Mouse (Mus musculus): Measurements from ENCODE around the gene Theg.

Theg gene

DNA sequence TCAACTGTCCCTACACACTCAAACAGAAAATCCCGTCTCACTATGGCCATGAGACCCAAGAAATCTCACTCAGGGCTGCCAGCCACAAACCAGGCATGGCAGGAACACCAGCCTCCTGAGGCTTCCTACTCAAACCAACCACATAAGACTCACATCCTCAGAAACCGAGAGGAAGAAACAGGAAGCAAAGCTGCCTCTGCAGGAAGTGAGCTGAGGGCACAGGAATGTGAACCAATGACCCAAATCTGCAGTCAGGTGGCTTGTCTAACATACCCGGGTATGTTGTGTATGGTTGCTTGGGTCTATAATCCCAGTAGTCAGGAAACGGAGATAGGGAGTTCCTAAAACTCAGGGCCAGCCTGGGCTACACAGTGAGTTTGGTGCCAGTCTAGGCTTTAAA, 48.3 kb downstream of the Theg start:
- in situ Hi-C loops (cut with MboI; ENCODE audit: unreplicated experiment in 2 of 2) = no loop called here

GRCm38 (mm10) chr10:79538323-79538722, 48.8 kb downstream of the Theg start:
- in situ Hi-C loops (cut with MboI; ENCODE audit: unreplicated experiment in 2 of 2) = no loop called here

DNA sequence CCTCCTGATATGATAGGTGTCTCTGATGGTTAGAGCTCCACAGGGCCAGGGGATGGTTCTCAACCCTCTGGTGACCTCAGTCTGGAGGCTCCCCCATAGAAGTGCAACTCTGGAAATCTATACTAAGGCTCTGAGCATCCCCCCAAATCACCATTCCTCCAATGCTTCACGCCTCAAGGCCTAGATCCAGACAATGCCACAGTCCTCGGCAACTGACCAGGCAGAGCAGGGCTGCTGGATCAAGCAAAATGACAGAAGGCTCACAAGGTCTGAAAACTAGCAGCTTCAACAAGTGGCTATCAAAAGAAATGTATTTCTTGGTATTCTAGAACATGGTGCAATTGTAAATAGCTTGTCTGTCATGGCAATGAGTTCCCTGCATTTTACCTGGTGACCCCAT, 49.4 kb downstream of the Theg start:
- in situ Hi-C loops (cut with MboI; ENCODE audit: unreplicated experiment in 2 of 2) = no loop called here

DNA sequence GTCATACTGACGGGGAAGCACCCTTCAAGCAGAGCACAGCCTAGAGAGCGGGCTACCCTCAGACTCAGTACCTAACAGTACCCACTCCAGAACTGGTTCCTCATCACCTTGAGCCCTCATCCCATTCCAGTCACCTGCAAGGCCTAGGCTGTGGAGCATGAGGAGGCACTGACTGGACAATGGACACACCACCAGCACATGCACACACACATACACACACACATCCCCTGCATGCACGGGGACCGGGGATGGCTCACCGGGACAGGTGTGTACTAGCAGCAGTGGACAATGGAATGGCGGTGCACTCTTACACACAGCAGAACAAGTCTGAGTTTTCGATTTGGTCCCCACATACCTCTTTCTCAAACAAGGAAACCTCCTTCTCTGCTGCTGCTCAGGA, 49.9 kb downstream of the Theg start:
- in situ Hi-C loops (cut with MboI; ENCODE audit: unreplicated experiment in 2 of 2) = no loop called here

DNA sequence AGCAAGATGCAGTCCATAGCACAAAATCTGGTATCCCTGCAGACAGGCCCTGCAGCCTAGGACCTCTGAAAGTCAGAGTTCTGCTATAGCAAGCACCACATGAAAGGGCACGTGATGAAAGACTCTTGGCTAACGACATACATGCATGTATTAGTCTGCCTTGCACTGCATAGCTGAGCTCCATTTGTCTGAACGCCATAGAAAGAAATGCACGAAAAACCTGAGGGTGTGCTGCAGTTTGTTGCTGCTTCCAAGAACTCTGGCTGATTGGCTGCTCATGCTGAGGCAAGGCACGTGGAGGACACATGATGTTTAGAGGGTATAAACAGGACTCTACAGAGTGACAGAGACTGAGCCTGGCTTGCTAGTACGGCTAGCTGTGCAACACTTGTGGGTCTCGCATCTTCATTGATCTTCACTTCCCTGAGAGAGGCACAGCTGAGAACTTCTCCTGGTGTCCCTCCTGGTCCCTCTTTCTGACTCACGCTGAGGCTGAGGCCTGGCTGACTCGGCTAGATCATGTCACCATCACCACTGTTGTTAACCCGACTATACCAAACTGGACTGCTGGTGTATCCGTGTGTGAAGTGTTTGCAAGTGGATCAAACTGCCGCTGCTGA, 50.6 kb downstream of the Theg start:
- in situ Hi-C loops (cut with MboI; ENCODE audit: unreplicated experiment in 2 of 2) = no loop called here

DNA sequence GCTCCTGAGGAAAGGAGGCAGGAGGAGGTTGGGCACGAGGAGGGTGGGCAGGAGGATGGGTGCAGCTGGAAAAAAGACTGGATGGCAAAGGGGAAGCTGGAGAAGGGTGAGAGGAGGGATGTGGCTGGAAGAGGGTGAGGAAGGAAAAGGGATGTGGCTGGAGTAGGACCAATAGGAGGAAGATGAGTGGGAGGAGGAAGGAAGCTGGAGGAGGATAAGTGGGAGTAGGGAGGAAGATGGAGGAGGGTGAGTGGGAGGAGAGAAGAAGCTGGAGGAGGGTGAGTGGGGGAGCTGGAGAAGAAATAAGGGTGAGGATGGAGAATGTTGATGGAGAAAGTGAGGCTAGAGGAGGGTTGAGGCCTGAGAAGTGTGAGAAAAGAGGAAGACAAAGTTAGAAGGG, 51.7 kb downstream of the Theg start:
- in situ Hi-C loops (cut with MboI; ENCODE audit: unreplicated experiment in 2 of 2) = no loop called here

DNA sequence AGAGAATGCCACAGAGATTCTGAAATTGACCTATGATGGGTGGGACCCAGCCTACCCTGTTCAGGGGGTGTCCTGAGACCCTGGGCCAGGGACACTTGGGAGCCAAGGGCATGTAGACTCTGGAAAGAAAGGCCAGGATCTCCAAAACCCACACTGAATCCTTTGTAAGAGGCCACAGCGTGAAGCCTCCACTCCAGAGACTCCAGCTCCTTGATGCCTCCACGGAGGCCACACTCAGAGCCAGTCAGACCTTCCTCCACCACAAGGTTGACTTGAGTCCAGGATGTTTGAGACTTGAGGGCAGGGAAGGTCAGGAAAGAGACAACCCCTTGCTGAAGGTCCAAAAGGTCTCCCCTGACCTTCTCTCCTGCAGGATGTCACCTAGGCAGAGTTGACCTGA, 52.7 kb downstream of the Theg start:
- in situ Hi-C loops (cut with MboI; ENCODE audit: unreplicated experiment in 2 of 2) = no loop called here

GRCm38 (mm10) chr10:79533126-79533911, 53.8 kb downstream of the Theg start, which contains the start of gene Plpp2:
Gene Plpp2, minus strand, starts transcription at chr10:79533796.
- in situ Hi-C loops (cut with MboI; ENCODE audit: unreplicated experiment in 2 of 2) = no loop called here

GRCm38 (mm10) chr10:79532678-79533077, 54.5 kb downstream of the Theg start:
- in situ Hi-C loops (cut with MboI; ENCODE audit: unreplicated experiment in 2 of 2) = no loop called here

- in situ Hi-C loops (cut with MboI; ENCODE audit: unreplicated experiment in 2 of 2) = no loop called here
These were observed 55.5 kb downstream of the Theg start for GRCm38 (mm10) chr10:79531593-79531992.

DNA sequence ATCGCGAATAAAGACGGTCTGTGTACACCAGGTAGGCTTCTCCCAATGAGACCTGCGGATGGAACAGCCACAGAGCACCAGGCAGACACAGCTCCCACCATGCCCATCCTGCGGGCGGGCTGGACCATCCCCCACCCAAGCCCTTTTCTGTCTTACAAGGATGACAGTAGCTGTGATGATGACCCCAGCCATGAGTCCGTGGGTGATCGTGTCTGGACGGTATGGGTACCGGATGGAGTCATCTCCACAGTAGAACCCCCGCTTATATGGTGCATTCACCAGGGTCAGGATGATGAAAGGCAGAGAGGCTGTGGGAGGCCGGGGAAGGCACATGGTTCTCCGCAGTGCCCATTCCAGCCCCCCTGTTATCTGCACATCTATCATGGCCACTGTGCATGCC, 56.4 kb downstream of the Theg start:
- in situ Hi-C loops (cut with MboI; ENCODE audit: unreplicated experiment in 2 of 2) = no loop called here

GRCm38 (mm10) chr10:79530241-79530640, 56.9 kb downstream of the Theg start:
- in situ Hi-C loops (cut with MboI; ENCODE audit: unreplicated experiment in 2 of 2) = no loop called here

- in situ Hi-C loops (cut with MboI; ENCODE audit: unreplicated experiment in 2 of 2) = no loop called here
These were observed 59.0 kb downstream of the Theg start for GRCm38 (mm10) chr10:79528081-79528480.

GRCm38 (mm10) chr10:79527453-79527845, 59.7 kb downstream of the Theg start:
- in situ Hi-C loops (cut with MboI; ENCODE audit: unreplicated experiment in 2 of 2) = no loop called here

- in situ Hi-C loops (cut with MboI; ENCODE audit: unreplicated experiment in 2 of 2) = no loop called here
These were observed 60.3 kb downstream of the Theg start for GRCm38 (mm10) chr10:79526661-79527452.
